Mouse (Mus musculus): ENCODE results near the gene Spon1.
A peak's percentile ranks its signal among the peaks of the same experiment; 100 is the strongest.

The Spon1 gene

GRCm38 (mm10) chr7:113901511-113901910 lies 135.7 kb downstream of the Spon1 start:
- no peak for DNase-seq (ENCODE audit: inconsistent age in 2 of 2, low spot score in 1 of 2)

GRCm38 (mm10) chr7:113901941-113902515 lies 136.2 kb downstream of the Spon1 start:
- DNase-seq (ENCODE audit: inconsistent age in 2 of 2, low spot score in 1 of 2) = no peak

- no peak for DNase-seq (ENCODE audit: inconsistent age in 2 of 2, low spot score in 1 of 2)
These were observed 137.5 kb downstream of the Spon1 start for GRCm38 (mm10) chr7:113903127-113903827.

GRCm38 (mm10) chr7:113903939-113904338 lies 138.1 kb downstream of the Spon1 start:
- DNase-seq (ENCODE audit: inconsistent age in 2 of 2, low spot score in 1 of 2) = no peak

- no peak for DNase-seq (ENCODE audit: inconsistent age in 2 of 2, low spot score in 1 of 2)
These were observed 138.6 kb downstream of the Spon1 start for GRCm38 (mm10) chr7:113904348-113904895.

GRCm38 (mm10) chr7:113909161-113909825 lies 143.5 kb downstream of the Spon1 start:
- peak; percentile 18 to 47 for DNase-seq (ENCODE audit: inconsistent age in 2 of 2, low spot score in 1 of 2)

GRCm38 (mm10) chr7:113910856-113911255 lies 145.1 kb downstream of the Spon1 start:
- no peak for DNase-seq (ENCODE audit: inconsistent age in 2 of 2, low spot score in 1 of 2)

- DNase-seq (ENCODE audit: inconsistent age in 2 of 2, low spot score in 1 of 2) = no peak
These were observed 150.1 kb downstream of the Spon1 start for GRCm38 (mm10) chr7:113915936-113916335.

GRCm38 (mm10) chr7:113918916-113919315 lies 153.1 kb downstream of the Spon1 start:
- DNase-seq (ENCODE audit: inconsistent age in 2 of 2, low spot score in 1 of 2) = no peak

- DNase-seq (ENCODE audit: inconsistent age in 2 of 2, low spot score in 1 of 2) = no peak
These were observed 153.7 kb downstream of the Spon1 start for GRCm38 (mm10) chr7:113919505-113919904.

GRCm38 (mm10) chr7:113920056-113920455 lies 154.3 kb downstream of the Spon1 start:
- DNase-seq (ENCODE audit: inconsistent age in 2 of 2, low spot score in 1 of 2) = no peak

- DNase-seq (ENCODE audit: inconsistent age in 2 of 2, low spot score in 1 of 2) = no peak
These were observed 158.8 kb downstream of the Spon1 start for GRCm38 (mm10) chr7:113924561-113924960.

GRCm38 (mm10) chr7:113950888-113951287 lies 185.1 kb downstream of the Spon1 start:
- no peak for DNase-seq (ENCODE audit: inconsistent age in 2 of 2, low spot score in 1 of 2)

- no peak for DNase-seq (ENCODE audit: inconsistent age in 2 of 2, low spot score in 1 of 2)
These were observed 189.6 kb downstream of the Spon1 start for GRCm38 (mm10) chr7:113955431-113955830.

- peak in 1 of 2 experiments; percentile 34 for DNase-seq (ENCODE audit: inconsistent age in 2 of 2, low spot score in 1 of 2)
These were observed 195.2 kb downstream of the Spon1 start for GRCm38 (mm10) chr7:113960841-113961499.

- DNase-seq (ENCODE audit: inconsistent age in 2 of 2, low spot score in 1 of 2) = peak in 1 of 2 experiments; percentile 55
These were observed 195.7 kb downstream of the Spon1 start for GRCm38 (mm10) chr7:113961500-113961895.

- peak; percentile 21 to 67 for DNase-seq (ENCODE audit: inconsistent age in 2 of 2, low spot score in 1 of 2)
These were observed 196.3 kb downstream of the Spon1 start for GRCm38 (mm10) chr7:113962078-113962477.

- no peak for DNase-seq (ENCODE audit: inconsistent age in 2 of 2, low spot score in 1 of 2)
These were observed 198.0 kb downstream of the Spon1 start for GRCm38 (mm10) chr7:113963766-113964165.

- no peak for DNase-seq (ENCODE audit: inconsistent age in 2 of 2, low spot score in 1 of 2)
These were observed 199.8 kb downstream of the Spon1 start for GRCm38 (mm10) chr7:113965625-113966024.

- DNase-seq (ENCODE audit: inconsistent age in 2 of 2, low spot score in 1 of 2) = no peak
These were observed 203.4 kb downstream of the Spon1 start for GRCm38 (mm10) chr7:113969182-113969581.

- DNase-seq (ENCODE audit: inconsistent age in 2 of 2, low spot score in 1 of 2) = no peak
These were observed 206.7 kb downstream of the Spon1 start for GRCm38 (mm10) chr7:113972536-113972935.
